Mouse (Mus musculus): ENCODE data around the gene Notch2. TPM values are rescaled to one million over a fixed set of nuclear protein-coding genes. Genes with fewer than 3 reads are reported as not detected.
A peak's percentile ranks its signal among the peaks of the same experiment; 100 is the strongest.

Notch2 gene
- total RNA-seq, 2 experiments from 2014 or later: 11.1 to 11.5 TPM

DNA sequence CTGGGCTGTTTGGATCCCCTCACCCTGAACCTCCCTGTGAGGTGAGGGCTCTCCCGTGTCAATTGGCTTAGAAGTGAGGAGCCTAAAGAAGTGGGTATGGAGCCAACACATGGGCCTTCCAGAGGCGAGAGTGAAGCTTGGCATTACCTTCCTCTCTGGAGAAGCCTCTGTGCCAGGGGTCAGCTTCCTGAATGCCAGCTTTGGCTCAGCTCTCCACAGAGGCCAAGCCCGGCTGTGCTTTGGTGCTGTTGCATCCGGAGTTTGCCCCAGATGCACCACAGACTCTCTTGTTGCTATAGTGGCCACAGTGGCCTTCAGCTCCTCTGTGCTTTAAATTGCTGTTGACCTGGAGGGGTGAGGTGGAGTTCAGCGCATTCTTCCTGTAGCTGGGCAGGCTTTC lies 76.4 kb downstream of the Notch2 start:
- no peak for ATAC-seq (replicated peaks; ENCODE audit: low FRiP score, poor library complexity, severe bottlenecking)

- ATAC-seq (replicated peaks; ENCODE audit: low FRiP score, poor library complexity, severe bottlenecking): no peak
These were observed 76.8 kb downstream of the Notch2 start for GRCm38 (mm10) chr3:98090129-98090528.

GRCm38 (mm10) chr3:98092680-98093370 lies 79.5 kb downstream of the Notch2 start:
- ATAC-seq (replicated peaks; ENCODE audit: low FRiP score, poor library complexity, severe bottlenecking): 0 out of 2 replicates have a peak, but pooled peaks have one; percentile 26

GRCm38 (mm10) chr3:98093954-98094353 lies 80.6 kb downstream of the Notch2 start:
- no peak for ATAC-seq (replicated peaks; ENCODE audit: low FRiP score, poor library complexity, severe bottlenecking)

GRCm38 (mm10) chr3:98094629-98095583 lies 81.6 kb downstream of the Notch2 start:
- no peak for ATAC-seq (replicated peaks; ENCODE audit: low FRiP score, poor library complexity, severe bottlenecking)

- no peak for ATAC-seq (replicated peaks; ENCODE audit: low FRiP score, poor library complexity, severe bottlenecking)
These were observed 83.7 kb downstream of the Notch2 start for GRCm38 (mm10) chr3:98096981-98097380.

GRCm38 (mm10) chr3:98098676-98099075 lies 85.3 kb downstream of the Notch2 start:
- ATAC-seq (replicated peaks; ENCODE audit: low FRiP score, poor library complexity, severe bottlenecking): no peak

DNA sequence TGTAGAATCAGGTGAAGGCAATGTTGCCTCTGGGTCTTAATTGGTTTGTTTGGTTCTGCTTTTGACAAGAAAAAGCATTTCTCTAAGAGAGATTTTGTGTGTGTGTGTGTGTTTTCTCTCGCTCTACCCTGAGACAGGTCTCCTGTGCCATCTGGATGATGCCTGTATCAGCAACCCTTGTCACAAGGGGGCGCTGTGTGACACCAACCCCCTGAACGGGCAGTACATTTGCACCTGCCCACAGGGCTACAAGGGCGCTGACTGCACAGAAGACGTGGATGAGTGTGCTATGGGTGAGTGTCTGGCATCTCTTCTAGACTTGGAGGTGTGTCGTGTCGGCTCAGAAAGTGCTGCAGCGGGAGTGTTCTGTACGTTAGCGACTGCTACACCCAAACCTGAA lies 86.0 kb downstream of the Notch2 start:
- peak; percentile 47; the same call in 1 of the 2 replicates for ATAC-seq (replicated peaks; ENCODE audit: low FRiP score, poor library complexity, severe bottlenecking)

DNA sequence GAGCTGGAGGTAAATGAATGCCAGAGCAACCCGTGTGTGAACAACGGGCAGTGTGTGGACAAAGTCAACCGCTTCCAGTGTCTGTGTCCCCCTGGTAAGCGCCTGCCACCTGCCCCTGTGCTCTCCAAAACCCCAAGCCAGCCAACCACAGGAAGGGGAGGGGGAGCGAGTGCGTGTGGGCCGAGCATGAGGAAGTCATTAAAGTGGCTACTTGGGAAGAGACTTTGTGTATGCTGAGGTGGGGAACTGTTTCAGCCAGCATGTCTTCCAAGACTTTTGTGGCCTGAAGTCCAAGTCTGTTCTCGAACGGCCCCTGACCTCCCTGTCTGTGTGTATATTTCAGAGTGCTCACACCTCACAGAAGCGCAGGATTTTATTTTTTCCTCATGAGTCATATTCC lies 88.2 kb downstream of the Notch2 start:
- no peak for ATAC-seq (replicated peaks; ENCODE audit: low FRiP score, poor library complexity, severe bottlenecking)

GRCm38 (mm10) chr3:98104851-98105471 lies 91.6 kb downstream of the Notch2 start:
- ATAC-seq (replicated peaks; ENCODE audit: low FRiP score, poor library complexity, severe bottlenecking): no peak

GRCm38 (mm10) chr3:98105496-98105895 lies 92.2 kb downstream of the Notch2 start:
- no peak for ATAC-seq (replicated peaks; ENCODE audit: low FRiP score, poor library complexity, severe bottlenecking)

- ATAC-seq (replicated peaks; ENCODE audit: low FRiP score, poor library complexity, severe bottlenecking): no peak
These were observed 92.8 kb downstream of the Notch2 start for GRCm38 (mm10) chr3:98106115-98106514.

GRCm38 (mm10) chr3:98106590-98107313 lies 93.4 kb downstream of the Notch2 start:
- ATAC-seq (replicated peaks; ENCODE audit: low FRiP score, poor library complexity, severe bottlenecking): no peak

DNA sequence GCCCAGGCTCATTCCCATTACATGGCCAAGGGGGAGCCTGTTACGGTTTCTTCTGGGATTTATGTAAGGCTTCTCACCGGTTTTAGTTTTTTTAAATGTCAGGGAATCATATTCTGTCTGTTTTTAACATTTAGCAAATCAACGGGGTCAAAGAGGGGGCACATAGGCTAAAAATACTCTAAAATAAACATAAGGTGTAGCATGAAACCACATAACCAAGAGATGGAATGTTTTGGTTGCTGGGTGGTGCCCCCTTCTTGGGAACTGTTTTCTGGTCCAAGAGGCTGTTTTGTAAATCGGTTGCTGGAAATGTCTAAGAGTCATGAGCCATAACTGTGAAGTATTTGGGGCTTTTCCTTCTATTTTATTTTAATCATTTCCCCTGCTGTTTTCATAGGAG lies 95.1 kb downstream of the Notch2 start:
- ATAC-seq (replicated peaks; ENCODE audit: low FRiP score, poor library complexity, severe bottlenecking): no peak

DNA sequence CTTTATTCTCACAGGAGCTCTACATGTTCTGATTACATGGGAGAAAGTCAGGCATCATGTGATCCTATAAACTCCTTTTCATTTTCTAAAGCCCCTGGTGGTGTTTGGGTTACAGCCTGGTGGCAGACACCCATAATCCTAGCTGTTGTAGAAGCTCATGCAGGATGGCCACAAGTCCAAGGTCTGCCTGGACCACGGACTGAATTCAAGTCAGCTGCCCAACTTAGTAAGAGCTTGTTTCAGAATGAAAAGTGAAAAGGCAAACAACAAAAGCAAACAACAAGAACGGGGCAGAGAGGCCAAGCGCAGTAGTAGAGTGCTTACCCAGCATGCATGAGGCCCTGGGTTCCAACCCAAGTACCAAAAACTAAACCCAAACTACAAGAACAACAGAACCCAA lies 95.5 kb downstream of the Notch2 start:
- no peak for ATAC-seq (replicated peaks; ENCODE audit: low FRiP score, poor library complexity, severe bottlenecking)

GRCm38 (mm10) chr3:98110610-98111009 lies 97.3 kb downstream of the Notch2 start:
- ATAC-seq (replicated peaks; ENCODE audit: low FRiP score, poor library complexity, severe bottlenecking): no peak

GRCm38 (mm10) chr3:98118252-98118651 lies 104.9 kb downstream of the Notch2 start:
- no peak for ATAC-seq (replicated peaks; ENCODE audit: low FRiP score, poor library complexity, severe bottlenecking)

DNA sequence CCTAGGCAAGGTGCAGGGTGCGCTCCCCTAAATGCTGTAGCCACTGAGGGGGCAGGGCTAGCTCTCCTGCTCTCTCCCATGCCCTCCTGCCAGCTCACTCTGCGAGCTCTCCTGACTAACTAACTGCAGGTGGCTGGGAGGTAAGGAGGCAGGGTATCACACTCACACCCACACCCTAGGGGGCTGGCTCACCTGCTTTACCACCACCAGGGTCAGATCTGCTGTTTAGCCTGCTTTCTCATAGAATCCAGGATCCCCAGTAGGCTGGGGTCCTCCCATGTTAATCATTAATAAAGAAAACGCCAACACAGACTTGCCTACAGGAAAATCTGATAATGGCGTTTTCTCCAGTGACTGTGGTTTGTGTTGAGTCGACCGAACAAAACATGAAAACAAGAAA lies 106.0 kb downstream of the Notch2 start:
- no peak for ATAC-seq (replicated peaks; ENCODE audit: low FRiP score, poor library complexity, severe bottlenecking)

GRCm38 (mm10) chr3:98120884-98121283 lies 107.6 kb downstream of the Notch2 start:
- ATAC-seq (replicated peaks; ENCODE audit: low FRiP score, poor library complexity, severe bottlenecking): no peak

DNA sequence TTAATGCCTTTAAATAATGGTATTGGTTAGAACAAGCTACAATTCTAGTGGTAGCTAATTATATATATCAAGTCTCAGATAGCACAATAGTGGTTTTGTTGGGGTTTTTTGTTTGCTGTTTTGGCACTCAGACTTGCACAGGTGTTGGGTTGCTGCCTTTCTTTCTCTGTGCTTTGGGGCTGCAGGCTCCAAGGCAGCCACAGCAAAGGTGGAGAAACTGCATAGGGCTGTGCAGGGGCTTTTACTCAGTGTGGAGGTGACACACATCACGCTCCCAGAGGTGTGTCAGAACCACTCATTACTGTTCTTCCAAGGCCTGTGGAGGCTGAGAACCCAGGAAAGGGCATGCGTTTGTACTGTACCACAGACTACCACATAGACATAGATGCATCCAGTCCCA lies 114.4 kb downstream of the Notch2 start:
- ATAC-seq (replicated peaks; ENCODE audit: low FRiP score, poor library complexity, severe bottlenecking): no peak
